Mouse (Mus musculus): Measurements from ENCODE around the gene Olfr160. TPM values are rescaled to one million over a fixed set of nuclear protein-coding genes. Genes with fewer than 3 reads are reported as not detected.

The Olfr160 gene
- not detected in 2 replicates for total RNA-seq (2014; fragmentation: Nextera tagmentation)
- total RNA-seq (2017): not detected in 2 replicates

DNA sequence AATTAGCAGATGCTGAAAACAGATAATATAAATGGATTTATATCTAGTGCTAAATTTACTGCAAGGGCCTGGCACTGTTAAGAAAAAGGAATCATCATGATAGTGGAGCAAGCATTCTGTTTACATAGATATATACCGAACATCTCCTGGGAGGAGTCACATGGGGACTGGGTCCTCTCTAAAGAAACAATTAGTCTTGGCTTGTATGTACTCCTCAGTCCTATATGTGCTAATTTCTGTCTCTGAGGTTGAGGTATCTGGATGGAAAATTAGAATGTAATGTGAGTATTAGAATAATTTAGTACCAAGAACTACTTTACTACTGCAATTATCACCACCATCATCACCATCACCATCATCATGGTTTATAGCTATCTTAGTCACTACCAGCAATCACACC, at the start of gene Olfr160:
Gene Olfr160 (minus strand): TSS at position 101 of the 400 bp plus-strand sequence.
- no peak for ATAC-seq (replicated peaks; ENCODE audit: poor library complexity, severe bottlenecking)

DNA sequence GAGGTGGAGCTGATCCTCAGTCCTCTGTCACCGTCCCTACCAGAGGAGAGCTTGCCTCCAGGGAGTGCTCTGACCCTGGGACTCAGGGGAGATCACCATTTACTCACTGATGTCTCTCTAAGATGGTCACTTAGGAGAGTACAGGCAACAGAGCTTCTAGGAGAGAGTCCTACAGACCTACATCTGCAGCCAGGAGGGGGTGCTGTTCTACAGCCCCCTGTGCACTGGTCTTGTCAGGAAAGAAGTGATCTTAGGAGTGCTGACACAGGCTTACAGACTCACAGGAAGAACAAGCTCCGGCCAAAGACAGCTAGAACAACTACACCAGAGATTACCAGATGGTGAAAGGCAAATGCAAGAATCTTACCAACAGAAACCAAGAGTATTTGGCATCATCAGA, 46.5 kb upstream of the Olfr160 start:
- ATAC-seq (replicated peaks; ENCODE audit: poor library complexity, severe bottlenecking): no peak

DNA sequence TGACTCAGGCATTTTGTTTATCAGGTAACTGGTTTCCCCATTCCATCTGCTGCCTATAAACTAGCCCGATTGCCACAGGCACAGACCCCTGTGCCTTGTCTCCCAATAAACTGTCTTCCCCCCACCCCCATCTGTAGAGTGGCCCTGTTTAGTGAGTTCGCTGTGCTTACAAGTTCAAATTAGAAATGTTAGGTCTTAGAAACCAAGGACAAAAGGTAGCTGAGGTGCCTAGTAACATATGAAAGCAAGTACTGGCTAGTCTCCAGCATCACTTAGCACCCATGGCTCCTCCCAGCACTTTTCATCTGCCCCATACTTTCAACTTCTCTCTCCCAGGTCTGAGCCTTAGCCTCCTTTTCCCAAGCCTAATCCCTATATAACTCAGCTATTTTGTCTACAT, 45.7 kb upstream of the Olfr160 start:
- ATAC-seq (replicated peaks; ENCODE audit: poor library complexity, severe bottlenecking): no peak

DNA sequence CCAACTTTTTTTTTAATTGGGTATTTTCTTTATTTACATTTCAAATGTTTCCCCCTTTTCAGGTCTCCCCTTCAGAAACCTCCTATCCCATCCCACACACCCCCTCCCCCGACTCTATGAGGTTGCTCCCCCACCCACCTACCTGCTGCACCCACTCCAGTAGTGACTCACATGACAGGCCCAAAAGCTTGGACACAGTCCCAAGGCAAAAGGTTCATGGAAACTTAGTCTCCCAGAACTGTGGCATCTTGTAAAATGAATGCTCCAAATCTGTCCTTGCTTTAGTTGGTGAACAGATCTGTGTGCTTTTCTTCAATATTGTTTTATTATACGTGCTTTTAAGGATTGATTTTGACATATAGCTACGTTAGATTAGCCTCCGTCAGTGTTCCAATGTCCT, 36.0 kb upstream of the Olfr160 start:
- no peak for ATAC-seq (replicated peaks; ENCODE audit: poor library complexity, severe bottlenecking)

DNA sequence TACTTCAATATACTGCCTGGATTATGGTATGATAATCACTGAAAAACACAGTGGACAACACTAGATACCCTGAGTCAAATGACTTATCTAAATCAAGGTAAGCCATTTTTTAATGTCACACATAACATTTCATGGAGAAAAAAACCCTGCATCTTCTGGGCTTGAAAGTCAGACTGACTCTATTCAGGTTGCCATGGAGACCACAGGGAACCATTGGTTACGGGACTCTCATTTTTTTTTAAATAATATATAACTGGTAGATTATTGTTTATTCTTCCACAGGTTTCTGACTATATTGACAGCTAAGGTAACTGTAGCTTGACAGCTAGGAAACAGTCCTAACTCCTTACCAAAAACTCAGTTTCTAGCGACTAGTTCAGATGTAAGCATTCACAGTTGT, 35.4 kb upstream of the Olfr160 start:
- no peak for ATAC-seq (replicated peaks; ENCODE audit: poor library complexity, severe bottlenecking)

DNA sequence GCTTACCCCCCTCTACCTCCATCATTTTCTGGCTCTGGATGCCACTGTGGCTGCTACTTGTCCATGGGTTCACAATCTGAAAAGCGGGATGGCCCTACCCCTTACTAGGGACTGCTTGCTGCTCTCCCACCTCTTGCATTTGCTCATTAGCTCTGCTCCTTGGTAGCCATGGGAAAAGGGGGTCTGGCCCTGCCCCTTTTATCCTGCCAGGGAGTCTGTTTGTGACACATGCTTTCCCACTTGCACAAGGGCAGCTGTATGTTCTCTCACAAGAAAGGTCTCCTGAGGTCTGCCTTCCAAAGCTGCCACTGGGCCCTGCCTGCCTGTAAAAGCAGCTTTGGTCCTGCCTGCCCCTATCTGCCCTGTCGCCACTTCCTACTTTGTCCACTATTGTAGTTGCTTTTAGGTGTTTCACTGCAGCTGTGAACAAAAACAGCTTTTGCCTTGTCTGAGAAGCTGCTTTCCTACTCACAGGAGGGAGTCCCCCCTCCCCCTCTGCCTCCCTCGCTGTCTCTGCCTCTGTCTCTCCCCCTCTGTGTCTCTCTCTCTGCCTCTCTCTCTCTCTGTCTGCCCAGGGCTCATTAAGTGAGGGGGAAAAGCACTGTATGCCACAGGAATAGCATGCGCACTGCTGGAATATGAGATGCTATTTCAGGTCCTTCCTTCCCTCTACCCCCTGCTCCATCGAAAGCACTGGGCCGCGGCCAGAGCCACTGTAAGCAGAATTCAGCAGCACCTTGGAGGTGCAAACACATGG, 34.4 kb upstream of the Olfr160 start:
- ATAC-seq (replicated peaks; ENCODE audit: poor library complexity, severe bottlenecking): no peak

DNA sequence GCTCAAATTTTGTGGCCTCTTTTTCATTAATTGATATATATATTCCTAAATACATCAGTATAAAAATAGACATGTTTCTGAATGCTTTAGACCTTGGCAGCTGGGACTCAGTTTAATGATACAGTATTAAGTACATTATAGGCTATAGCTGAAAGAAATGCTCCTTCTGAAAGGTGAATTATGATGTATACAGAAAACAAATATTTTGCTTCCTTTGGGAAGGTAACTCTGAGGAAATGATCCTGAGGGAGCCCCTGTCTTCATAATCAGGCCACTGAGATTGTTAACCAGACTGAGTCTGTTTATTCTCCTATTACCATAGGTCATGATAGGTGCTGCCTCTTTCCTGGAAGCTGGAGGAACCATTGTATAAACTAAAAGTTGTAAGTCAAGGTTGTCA, 28.8 kb upstream of the Olfr160 start, which contains the start of gene Olfr874:
Gene Olfr874 (plus strand): TSS at position 301 of the 400 bp plus-strand sequence.
- ATAC-seq (replicated peaks; ENCODE audit: poor library complexity, severe bottlenecking): no peak

- no peak for ATAC-seq (replicated peaks; ENCODE audit: poor library complexity, severe bottlenecking)
Measured at GRCm38 (mm10) chr9:37734310-37734709, 18.3 kb upstream of the Olfr160 start.

- peak; percentile 42; the same call in 1 of the 2 replicates for ATAC-seq (replicated peaks; ENCODE audit: poor library complexity, severe bottlenecking)
Measured at GRCm38 (mm10) chr9:37689970-37690686, 25.9 kb downstream of the Olfr160 start.

DNA sequence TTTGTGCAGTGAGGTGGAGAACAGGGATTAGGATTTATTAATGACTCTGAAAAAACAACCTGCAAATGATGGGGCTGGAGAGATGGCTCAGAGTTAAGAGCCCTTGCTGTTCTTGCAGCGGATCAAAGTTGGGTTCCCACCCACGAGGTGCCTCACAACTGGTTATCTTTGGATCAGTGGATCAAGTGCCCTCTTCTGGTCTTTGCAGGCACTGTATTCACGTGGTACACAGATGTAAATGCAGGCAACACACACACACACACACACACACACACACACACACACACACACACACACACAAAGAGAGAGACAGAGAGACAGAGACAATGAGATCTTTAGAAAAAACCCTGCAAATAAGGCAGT, 28.1 kb downstream of the Olfr160 start:
- no peak for ATAC-seq (replicated peaks; ENCODE audit: poor library complexity, severe bottlenecking)

- ATAC-seq (replicated peaks; ENCODE audit: poor library complexity, severe bottlenecking): no peak
Measured at GRCm38 (mm10) chr9:37687288-37687940, 28.6 kb downstream of the Olfr160 start.

DNA sequence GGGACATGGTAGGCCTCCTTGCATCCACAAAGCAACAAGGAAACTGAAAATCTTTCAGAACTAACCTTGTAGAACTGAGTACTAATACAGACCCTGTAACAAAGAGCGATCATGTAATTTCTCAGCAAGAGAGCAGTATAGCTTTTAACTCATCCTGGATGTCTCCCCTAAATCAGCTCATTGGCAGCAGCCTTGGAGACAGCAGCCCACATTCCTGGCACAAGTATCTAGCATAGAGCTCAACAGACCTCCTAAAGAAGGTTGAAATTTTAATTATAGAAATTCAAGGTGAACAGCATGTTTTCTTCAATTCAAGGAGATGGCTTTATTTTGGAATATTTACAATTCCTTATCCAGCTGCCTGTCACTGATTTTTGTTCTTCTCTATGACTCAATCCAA, 34.9 kb downstream of the Olfr160 start:
- no peak for ATAC-seq (replicated peaks; ENCODE audit: poor library complexity, severe bottlenecking)

GRCm38 (mm10) chr9:37675287-37675686, 40.8 kb downstream of the Olfr160 start:
- ATAC-seq (replicated peaks; ENCODE audit: poor library complexity, severe bottlenecking): no peak

DNA sequence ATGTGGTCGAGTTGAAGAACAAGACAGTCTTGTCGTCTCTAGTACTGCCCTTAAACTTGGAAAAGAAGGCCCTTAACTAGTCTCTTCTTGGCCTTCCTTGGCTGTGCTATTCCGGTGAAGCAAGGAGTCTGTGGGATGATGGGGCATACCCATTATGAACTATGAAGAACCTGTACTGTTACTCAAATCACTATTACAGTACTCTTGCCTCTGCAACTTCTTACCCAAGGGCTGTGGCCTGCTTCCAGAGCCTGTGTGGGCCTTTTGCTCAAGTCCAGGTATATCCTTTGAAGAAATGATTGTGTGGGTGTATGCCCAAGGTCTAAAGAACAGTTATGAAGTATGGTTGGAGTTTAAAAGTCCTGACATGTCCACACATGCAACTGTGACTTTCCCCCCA, 45.8 kb downstream of the Olfr160 start:
- no peak for ATAC-seq (replicated peaks; ENCODE audit: poor library complexity, severe bottlenecking)

- no peak for ATAC-seq (replicated peaks; ENCODE audit: poor library complexity, severe bottlenecking)
Measured at GRCm38 (mm10) chr9:37669678-37670077, 46.4 kb downstream of the Olfr160 start.

DNA sequence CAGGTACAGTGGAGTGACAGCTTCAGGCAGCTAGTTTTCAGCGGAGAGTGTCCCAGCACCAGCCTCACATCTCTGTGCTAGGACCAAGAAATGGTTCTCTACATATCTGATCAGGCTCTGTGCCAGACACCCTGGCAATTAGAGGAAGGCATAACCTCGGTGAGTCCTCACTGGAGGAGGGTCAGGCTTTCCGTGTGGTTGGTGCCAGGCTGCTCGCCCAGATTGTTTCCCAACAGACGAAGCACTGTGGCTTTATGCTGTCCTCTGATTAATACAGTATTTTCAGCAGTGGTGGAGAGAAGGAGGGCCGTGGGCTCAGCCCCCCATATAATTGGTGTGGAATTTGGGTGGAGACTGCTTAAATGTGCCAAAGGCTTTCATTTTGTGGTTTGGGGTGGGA, 46.9 kb downstream of the Olfr160 start, which contains the start of gene Panx3:
Gene Panx3 (minus strand): TSS at position 121 of the 400 bp plus-strand sequence.
- ATAC-seq (replicated peaks; ENCODE audit: poor library complexity, severe bottlenecking): peak; percentile 37; the same call in 1 of the 2 replicates

- ATAC-seq (replicated peaks; ENCODE audit: poor library complexity, severe bottlenecking): no peak
Measured at GRCm38 (mm10) chr9:37666045-37666444, 50.0 kb downstream of the Olfr160 start.

DNA sequence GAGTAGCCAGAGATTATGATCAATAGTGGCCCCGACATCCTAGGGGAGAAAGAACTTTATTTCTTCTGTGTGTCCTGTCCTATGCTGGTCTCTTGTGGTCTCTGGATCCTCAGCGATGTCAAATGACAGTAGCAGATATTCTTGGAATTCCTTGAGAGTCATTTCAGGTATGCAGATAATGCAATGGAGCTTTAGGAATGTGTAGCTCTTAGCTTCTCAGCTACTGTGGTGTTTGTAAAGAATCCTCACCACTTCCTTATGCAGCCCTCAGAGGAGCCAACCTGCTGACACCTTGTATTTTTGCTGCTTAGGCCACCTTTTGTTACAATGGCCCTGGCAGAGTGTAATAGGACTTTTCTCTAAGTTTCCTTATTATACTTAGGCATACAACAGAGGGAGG, 51.4 kb downstream of the Olfr160 start:
- ATAC-seq (replicated peaks; ENCODE audit: poor library complexity, severe bottlenecking): no peak

DNA sequence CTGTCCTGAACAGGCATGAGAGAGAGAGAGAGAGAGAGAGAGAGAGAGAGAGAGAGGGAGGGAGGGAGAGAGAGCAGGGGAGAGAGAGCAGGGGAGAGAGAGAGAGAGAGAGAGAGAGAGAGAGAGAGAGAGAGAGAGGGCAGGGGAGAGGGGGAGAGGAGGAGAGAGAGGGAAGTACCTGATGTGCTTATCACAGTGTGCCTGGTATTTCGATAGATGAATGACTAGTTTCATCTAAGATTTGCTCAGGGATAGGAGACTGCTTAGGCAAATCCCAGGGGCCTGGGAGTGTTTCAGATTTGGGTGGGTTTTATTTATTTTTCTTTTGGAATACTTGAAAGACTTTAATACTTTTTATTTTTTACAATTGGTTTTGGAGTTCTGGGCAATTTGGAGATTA, 52.8 kb downstream of the Olfr160 start:
- ATAC-seq (replicated peaks; ENCODE audit: poor library complexity, severe bottlenecking): no peak

- no peak for ATAC-seq (replicated peaks; ENCODE audit: poor library complexity, severe bottlenecking)
Measured at GRCm38 (mm10) chr9:37659413-37659812, 56.6 kb downstream of the Olfr160 start.

Data from granulocyte monocyte progenitor cell, adult 5-6 weeks (primary cell).